Mouse (Mus musculus): ENCODE data around the gene Ppard. TPM values are rescaled to one million over a fixed set of nuclear protein-coding genes. Genes with fewer than 3 reads are reported as not detected.

Ppard gene
- polyA plus RNA-seq, 1 experiment from 2014 or later, result 1.5 TPM

DNA sequence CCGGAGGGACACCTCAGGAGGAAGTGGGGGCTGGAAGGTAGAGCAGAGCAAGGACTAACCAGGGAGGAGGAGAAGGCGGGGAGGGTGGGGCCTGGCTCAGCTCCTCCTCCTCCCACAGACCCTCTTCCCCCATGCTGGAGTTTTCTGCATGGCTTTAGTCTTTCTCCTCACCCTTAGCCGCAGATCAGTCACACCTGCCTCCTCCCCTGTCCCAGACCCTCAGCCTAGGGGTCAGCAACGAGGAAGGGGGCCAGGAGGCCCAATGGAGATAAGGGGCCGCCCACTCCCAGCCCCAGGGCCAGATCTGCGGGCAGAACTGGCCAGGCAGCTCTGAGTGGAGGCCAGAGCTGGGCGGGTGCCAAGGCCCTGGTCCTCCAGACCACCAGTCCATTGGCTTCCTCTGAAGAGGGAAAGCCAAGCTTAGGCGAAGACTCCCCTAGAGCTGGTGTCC lies 112.8 kb downstream of the Ppard start:
- H3K4me1 ChIP-seq, result peaks cover 90% of the 10 kb centered on the region
- H3K4me2 ChIP-seq, result peak overlapping the region; percentile 59
- H3K27ac ChIP-seq (replicated peaks), result peak overlapping the region; percentile 89
- H3K9ac ChIP-seq, result peak overlapping the region; percentile 77
- H3K4me3 ChIP-seq, result peak overlapping the region; percentile 30
- WGBS, result 1% methylated on average over 8 of the region's 8 CpGs
- ATAC-seq (ENCODE audit: extremely low read depth, insufficient number of reproducible peaks, low FRiP score, low TSS enrichment), result no peak
- H3K36me3 ChIP-seq, result peaks cover under 1% of the 10 kb centered on the region; the same call in 1 of the 2 replicates
- H3K27me3 ChIP-seq (replicated peaks), result no peaks in the 10 kb centered on the region
- H3K9me3 ChIP-seq, result no peaks in the 10 kb centered on the region

DNA sequence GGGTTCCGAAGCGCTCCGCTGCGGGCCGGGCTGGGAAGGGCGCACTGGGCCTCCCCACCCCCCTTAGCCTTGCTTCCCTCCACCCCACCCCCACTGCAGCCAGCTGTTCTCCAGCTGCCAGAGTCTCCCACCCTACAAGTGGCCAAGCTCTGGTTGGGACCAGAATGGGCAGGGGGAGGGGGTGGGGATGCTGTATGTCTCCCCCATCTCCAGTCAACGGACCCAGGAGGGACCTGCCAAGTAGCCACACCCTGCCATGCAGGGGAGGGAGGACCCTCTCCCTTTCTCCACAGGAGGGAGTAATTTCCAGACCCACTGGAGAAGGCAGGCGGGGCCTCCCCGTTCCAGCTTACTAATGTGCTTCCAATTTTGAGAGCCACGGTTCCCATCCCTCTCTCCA lies 113.4 kb downstream of the Ppard start:
- Histone ChIP-seq H3K4me1 (peaks cover 85% of the 10 kb centered on the region), H3K36me3 (no peaks in the 10 kb centered on the region), H3K27me3 (replicated peaks) (no peaks in the 10 kb centered on the region), H3K9me3 (no peaks in the 10 kb centered on the region), H3K9ac (peak overlapping the region; percentile 77), H3K4me3 (peak overlapping the region; percentile 30), H3K4me2 (peak overlapping the region; percentile 59), H3K27ac (replicated peaks) (peak overlapping the region; percentile 89)
- WGBS, result 10% methylated on average over 10 of the region's 10 CpGs
- ATAC-seq (ENCODE audit: extremely low read depth, insufficient number of reproducible peaks, low FRiP score, low TSS enrichment), result no peak

DNA sequence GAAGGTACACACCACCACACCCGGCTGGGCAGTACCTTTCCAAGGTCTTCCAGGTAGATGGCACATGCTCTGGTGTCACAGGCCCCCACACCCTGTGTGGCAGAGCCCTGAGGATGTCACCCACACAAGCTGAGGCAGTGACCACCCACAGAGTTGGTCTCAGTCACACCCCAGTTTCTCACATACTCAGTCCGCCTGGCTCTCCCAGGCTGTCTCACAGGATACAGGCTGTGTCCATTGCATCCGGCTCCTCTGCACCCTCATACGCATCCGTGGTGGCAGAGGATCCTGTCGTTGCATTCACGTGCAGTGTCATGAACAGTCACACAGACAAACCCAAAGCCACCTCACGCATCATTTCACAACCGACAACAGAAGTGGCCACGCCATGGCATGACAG lies 114.8 kb downstream of the Ppard start:
- Histone ChIP-seq H3K9me3 (no peaks in the 10 kb centered on the region), H3K27me3 (replicated peaks) (peaks cover 8% of the 10 kb centered on the region), H3K36me3 (no peaks in the 10 kb centered on the region), H3K4me2 (peak overlapping the region; percentile 91; the same call in 1 of the 2 replicates), H3K9ac (peak overlapping the region; percentile 28; the same call in 1 of the 2 replicates), H3K27ac (replicated peaks) (no peak overlapping the region), H3K4me1 (peaks cover 79% of the 10 kb centered on the region), H3K4me3 (no peak overlapping the region)
- WGBS, result 83% methylated on average over 10 of the region's 10 CpGs
- no peak for ATAC-seq (ENCODE audit: extremely low read depth, insufficient number of reproducible peaks, low FRiP score, low TSS enrichment)

DNA sequence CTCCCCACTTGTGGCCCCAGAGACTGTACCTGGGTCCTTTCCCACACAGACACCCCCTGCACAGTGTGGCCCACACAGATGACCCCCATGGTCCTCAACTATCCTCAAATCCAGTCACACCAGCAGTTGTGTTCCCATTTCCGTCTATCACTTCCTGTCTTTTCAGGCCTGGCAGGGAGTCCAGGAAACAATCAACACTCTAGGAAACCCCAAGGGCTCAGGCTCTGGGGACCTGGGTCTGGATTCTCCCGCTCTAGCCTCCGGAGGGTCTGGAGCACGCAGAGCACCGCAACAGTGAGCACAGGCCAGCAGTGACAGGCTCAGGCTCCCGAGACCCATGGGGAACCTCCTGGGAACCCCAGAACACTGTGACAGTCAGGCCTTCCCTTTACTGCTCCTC lies 115.7 kb downstream of the Ppard start:
- H3K4me1 ChIP-seq, result peaks cover 71% of the 10 kb centered on the region
- 39% methylated on average over 6 of the region's 6 CpGs for WGBS
- H3K27me3 ChIP-seq (replicated peaks), result peaks cover 17% of the 10 kb centered on the region
- no peaks in the 10 kb centered on the region for H3K9me3 ChIP-seq
- peak overlapping the region; percentile 39 for H3K27ac ChIP-seq (replicated peaks)
- peak overlapping the region; percentile 97 for H3K9ac ChIP-seq
- H3K36me3 ChIP-seq, result no peaks in the 10 kb centered on the region
- peak overlapping the region; percentile 91 for H3K4me2 ChIP-seq
- peak overlapping the region; percentile 89 for H3K4me3 ChIP-seq
- ATAC-seq (ENCODE audit: extremely low read depth, insufficient number of reproducible peaks, low FRiP score, low TSS enrichment), result no peak

DNA sequence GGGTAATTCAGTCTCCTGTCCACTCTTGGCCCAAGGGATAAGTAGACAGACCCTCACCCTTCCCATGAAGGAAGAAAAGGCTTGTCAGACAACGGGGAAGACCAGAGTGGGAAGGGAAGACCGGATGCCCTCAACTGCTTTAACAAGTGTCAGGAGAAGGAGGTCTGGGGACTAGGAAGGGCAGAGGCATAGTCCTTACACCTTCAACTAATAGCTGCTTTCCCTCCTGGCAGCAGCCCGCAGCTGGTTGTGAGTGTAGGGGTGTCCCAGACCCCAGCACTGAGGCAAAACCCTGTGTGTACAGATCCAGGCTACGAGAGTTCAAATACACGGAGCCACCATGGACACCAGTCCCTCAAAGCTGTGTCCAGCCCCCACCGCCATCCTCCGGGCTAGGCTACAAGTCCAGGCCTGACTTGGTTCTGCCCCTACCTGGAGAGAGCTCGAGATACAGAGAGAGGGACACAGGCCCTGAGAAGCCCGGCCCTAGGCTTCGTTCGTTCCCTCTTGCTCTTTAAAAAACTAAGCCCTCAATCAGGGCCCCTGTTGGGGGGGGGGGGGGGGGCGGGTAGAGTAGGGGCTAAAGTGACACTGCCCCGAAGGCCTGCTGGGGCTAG lies 116.9 kb downstream of the Ppard start:
- 12% methylated on average over 13 of the region's 13 CpGs for WGBS
- peaks cover 23% of the 10 kb centered on the region for H3K27me3 ChIP-seq (replicated peaks)
- peak overlapping the region; percentile 91 for H3K4me2 ChIP-seq
- no peaks in the 10 kb centered on the region for H3K36me3 ChIP-seq
- H3K4me1 ChIP-seq, result peaks cover 59% of the 10 kb centered on the region
- peak overlapping the region; percentile 97 for H3K9ac ChIP-seq
- H3K27ac ChIP-seq (replicated peaks), result peak overlapping the region; percentile 96
- H3K4me3 ChIP-seq, result peak overlapping the region; percentile 89
- no peaks in the 10 kb centered on the region for H3K9me3 ChIP-seq
- ATAC-seq (ENCODE audit: extremely low read depth, insufficient number of reproducible peaks, low FRiP score, low TSS enrichment), result no peak

DNA sequence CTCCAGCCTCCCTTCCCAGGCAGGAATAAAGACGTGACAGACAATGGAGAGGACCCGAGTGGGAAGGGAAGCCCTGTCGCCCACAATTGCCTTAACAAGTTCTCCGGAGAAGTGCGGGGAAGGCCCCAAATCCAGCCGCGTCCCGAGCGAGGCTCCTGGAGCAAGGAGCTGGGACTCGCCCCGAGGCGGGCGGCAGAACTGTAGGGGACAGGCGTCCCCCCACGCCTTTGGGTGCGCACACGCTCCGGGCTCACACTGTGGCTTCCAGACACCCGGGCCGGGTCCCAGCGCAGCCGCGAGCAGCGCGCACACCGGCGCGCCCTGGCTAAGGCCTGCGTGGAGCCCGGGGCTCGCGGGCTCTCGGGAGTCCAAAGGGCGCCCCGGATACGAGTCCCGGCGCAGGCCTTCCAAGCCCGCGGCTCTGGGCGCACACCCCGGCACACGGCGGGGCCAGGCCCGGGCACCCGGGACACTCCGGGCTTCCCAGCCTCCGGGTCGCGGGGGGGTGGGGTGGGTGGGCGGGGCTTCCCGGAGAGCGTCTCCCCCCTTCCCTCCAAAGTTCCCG lies 117.5 kb downstream of the Ppard start:
- no peaks in the 10 kb centered on the region for H3K9me3 ChIP-seq
- peak overlapping the region; percentile 89 for H3K4me3 ChIP-seq
- H3K4me2 ChIP-seq, result peak overlapping the region; percentile 91
- ATAC-seq (ENCODE audit: extremely low read depth, insufficient number of reproducible peaks, low FRiP score, low TSS enrichment), result peak; percentile 47
- H3K27ac ChIP-seq (replicated peaks), result peak overlapping the region; percentile 96
- WGBS, result under 1% methylated on average over 52 of the region's 54 CpGs
- H3K36me3 ChIP-seq, result no peaks in the 10 kb centered on the region
- H3K27me3 ChIP-seq (replicated peaks), result peaks cover 28% of the 10 kb centered on the region
- H3K4me1 ChIP-seq, result peaks cover 53% of the 10 kb centered on the region
- H3K9ac ChIP-seq, result peak overlapping the region; percentile 97

DNA sequence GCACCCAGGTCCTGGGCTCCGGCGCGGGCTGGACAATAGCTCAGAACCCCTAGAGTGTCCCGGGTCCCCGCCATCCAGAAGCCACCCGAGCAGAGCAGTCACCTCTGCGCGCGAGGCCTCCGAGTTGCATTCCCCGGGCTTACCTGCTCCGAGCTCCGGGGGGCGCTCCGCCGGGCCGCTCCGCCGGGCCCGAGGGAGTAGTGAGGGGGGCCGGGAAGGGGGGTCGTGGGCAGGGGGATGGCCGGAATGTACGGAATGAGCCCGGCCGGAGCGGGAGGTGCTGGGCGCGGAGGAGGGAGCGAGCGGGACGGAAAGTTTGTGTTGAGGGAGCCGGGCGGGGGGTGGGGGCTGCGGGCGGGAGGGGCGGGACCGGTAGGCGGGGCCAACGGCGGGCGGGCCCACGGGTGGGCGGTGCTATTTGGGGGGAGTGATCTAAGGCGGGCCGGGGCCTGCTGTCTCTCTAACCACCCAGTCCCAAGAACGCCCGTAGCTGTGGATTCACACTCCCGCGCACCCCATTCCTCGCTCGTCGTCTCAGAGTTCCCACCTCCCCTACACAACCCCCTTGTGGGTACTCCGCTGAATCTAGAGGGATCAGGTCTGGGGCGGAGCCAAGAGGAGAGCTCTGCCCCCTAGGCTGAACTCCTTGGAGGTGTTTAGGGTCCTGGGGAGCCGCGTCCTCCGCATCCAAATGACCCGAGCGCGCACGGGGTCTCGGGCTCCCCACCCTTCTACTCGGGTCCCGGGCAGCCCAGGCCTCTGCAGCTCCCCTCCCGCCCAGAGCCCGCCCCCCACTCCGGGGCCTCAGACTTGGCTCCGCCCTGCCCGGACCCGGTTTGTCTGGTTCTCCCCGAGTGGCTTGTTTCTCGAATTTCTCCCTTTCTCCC lies 118.2 kb downstream of the Ppard start, which contains the start of gene Tead3:
TSS of gene Tead3 (minus strand) at position 352 of the 887 bp plus-strand sequence.
- Histone ChIP-seq H3K36me3 (no peaks in the 10 kb centered on the region), H3K9ac (peak within 1 kb of the TSS; percentile 97), H3K9me3 (no peaks in the 10 kb centered on the region), H3K27ac (replicated peaks) (peak within 1 kb of the TSS; percentile 96), H3K4me1 (peaks cover 50% of the 10 kb centered on the region), H3K27me3 (replicated peaks) (peaks cover 28% of the 10 kb centered on the region), H3K4me2 (peak within 1 kb of the TSS; percentile 91), H3K4me3 (peak within 1 kb of the TSS; percentile 89)
- peak; percentile 77 for ATAC-seq (ENCODE audit: extremely low read depth, insufficient number of reproducible peaks, low FRiP score, low TSS enrichment)
- 1% methylated on average over 57 of the region's 73 CpGs for WGBS

Other genes starting within 250 kb of the Ppard start
- 0.49 and 0.55 TPM in 2 replicates for gene Tcp11, start 152.1 kb upstream of the Ppard start, polyA plus RNA-seq (2015; fragmentation: Nextera tagmentation; extraction: Ambion mirVana)
- gene Scube3, start 90.6 kb upstream of the Ppard start, polyA plus RNA-seq (2015; fragmentation: Nextera tagmentation; extraction: Ambion mirVana), result 0.69 and 1.1 TPM in 2 replicates
- gene Zfp523, start 55.6 kb upstream of the Ppard start, polyA plus RNA-seq (2015; fragmentation: Nextera tagmentation; extraction: Ambion mirVana), result 24.2 and 25.7 TPM in 2 replicates
- gene Def6, start 24.9 kb upstream of the Ppard start, polyA plus RNA-seq (2015; fragmentation: Nextera tagmentation; extraction: Ambion mirVana), result 3.0 and 3.3 TPM in 2 replicates
- gene Fance, start 80.8 kb downstream of the Ppard start, polyA plus RNA-seq (2015; fragmentation: Nextera tagmentation; extraction: Ambion mirVana), result 19.3 and 22.2 TPM in 2 replicates
- 389 and 419 TPM in 2 replicates for gene Rpl10a, start 95.8 kb downstream of the Ppard start, polyA plus RNA-seq (2015; fragmentation: Nextera tagmentation; extraction: Ambion mirVana)
- 5.9 and 7.3 TPM in 2 replicates for gene Tead3, start 118.1 kb downstream of the Ppard start, polyA plus RNA-seq (2015; fragmentation: Nextera tagmentation; extraction: Ambion mirVana)
- gene Tulp1, start 132.5 kb downstream of the Ppard start, polyA plus RNA-seq (2015; fragmentation: Nextera tagmentation; extraction: Ambion mirVana), result 4.1 TPM in 2 replicates